10 mouse cellular contexts compared by ENCODE assay signal in the genomic region with DNA sequence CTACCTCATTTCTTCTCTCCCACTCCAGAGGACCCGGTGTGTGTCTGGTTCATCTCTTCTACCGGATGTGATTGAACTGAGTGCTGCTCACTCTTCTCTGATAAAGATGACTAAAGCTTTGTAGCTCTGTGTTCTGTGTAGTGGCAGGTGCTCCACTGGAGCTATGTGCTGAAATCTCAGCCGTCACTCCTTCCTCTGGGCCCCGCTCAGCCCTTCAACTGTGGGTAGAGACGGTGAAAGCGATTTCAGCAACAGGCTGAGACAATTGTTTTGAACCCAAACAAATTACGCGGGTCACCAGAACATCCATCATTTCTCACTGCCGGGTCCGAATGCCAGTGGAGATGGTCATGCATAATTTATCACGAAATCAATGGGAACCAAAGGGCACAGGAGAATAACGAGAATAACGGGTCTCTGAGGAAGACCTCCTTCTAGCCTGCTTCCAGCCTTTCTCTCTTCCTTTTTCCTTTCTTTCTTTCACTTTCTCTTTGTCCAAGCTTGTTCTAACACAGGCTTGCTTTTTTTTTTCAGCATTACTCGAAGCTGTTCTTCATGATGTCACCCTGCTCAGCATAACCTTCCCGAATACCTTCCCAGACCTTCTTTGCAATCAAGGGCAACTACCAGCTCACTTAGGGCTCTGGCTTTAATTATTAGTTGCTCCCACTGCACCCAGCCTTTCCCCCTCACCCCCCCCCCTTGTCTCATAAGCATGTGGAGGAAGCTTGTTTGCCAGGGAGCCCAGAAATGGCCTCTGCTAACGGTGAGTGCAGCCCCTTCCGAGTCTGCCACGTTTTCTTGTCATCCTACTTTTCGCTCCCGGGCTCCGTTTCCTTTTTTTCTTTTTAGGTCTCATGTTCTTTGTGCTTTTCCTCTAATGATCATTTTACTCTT. TPM values are rescaled to one million over a fixed set of nuclear protein-coding genes. Genes with fewer than 3 reads are reported as not detected.
DNase-seq lines count a peak whose midpoint lies in the region; ATAC-seq lines count a peak whose summit lies in the region.
"Had no signal": no experiment of that assay in that cellular context is flagged by ENCODE, and none has a peak within 500 bp of the region (broad histone marks: within the 10 kb centered on the region; RNA-seq: fewer than 3 reads in every experiment).

No protein-coding gene starts in this region.

- H3K36me3 ChIP-seq in kidney, embryonic 15.5 days, result no peaks in the 10 kb centered on the region
- no peaks in the 10 kb centered on the region for H3K36me3 ChIP-seq in heart, embryonic 15.5 days
- H3K36me3 ChIP-seq: liver, embryonic 13.5 days had no signal

- H3K9ac ChIP-seq in kidney, embryonic 15.5 days, result no peak overlapping the region
- no peak overlapping the region for H3K9ac ChIP-seq in heart, embryonic 15.5 days
- H3K9ac ChIP-seq: liver, embryonic 13.5 days had no signal

- no peaks in the 10 kb centered on the region for H3K9me3 ChIP-seq in kidney, embryonic 15.5 days (replicated peaks)
- H3K9me3 ChIP-seq in heart, embryonic 15.5 days (replicated peaks), result no peaks in the 10 kb centered on the region
- H3K9me3 ChIP-seq: liver, embryonic 13.5 days had no signal

- no peak for DNase-seq in kidney, adult 11 months
- peak; percentile 22 for DNase-seq in naive thymus-derived CD4-positive, alpha-beta T cell, adult 2 months (ENCODE audit: low read depth)
- DNase-seq in gastrocnemius, postnatal 36 days, result no peak
- DNase-seq in left cerebral cortex, postnatal 25 days (ENCODE audit: low spot score in 2 of 2), result no peak
- DNase-seq: liver, embryonic 13.5 days; right cerebral cortex, postnatal 25 days had no signal

- no peak for ATAC-seq in kidney, embryonic 15.5 days (replicated peaks; ENCODE audit: low FRiP score)
- ATAC-seq in heart, embryonic 15.5 days (replicated peaks; ENCODE audit: insufficient number of reproducible peaks, insufficient read depth, low FRiP score, low read depth), result no peak; the same call in 1 of the 2 replicates
- no peak for ATAC-seq in erythroblast, adult 5-6 weeks (replicated peaks; ENCODE audit: low FRiP score, poor library complexity, severe bottlenecking)

- 54% methylated on average over 21 of the region's 21 CpGs for WGBS in kidney, embryonic 15.5 days
- WGBS in heart, embryonic 15.5 days, result 53% methylated on average over 21 of the region's 21 CpGs

- intact Hi-C loops in gastrocnemius, postnatal 36 days (cut with DNase I), result no loop called here
- intact Hi-C loops in left cerebral cortex, postnatal 25 days (cut with DNase I), result loop anchor here (10.0 kb wide), 1 partner anchor 506 kb away; no protein-coding TSS in a partner anchor

- peaks cover 34% of the 10 kb centered on the region for H3K4me1 ChIP-seq in kidney, embryonic 15.5 days
- H3K4me1 ChIP-seq in brown adipose tissue, adult 24 weeks (ENCODE audit: control insufficient read depth, insufficient read depth, insufficient read length, low read length), result no peaks in the 10 kb centered on the region
- peaks cover 40% of the 10 kb centered on the region for H3K4me1 ChIP-seq in heart, embryonic 15.5 days (replicated peaks)

- H3K4me2 ChIP-seq in kidney, embryonic 15.5 days, result peak overlapping the region; percentile 20; the same call in 1 of the 2 replicates
- H3K4me2 ChIP-seq in heart, embryonic 15.5 days, result peak overlapping the region; percentile 44
- H3K4me2 ChIP-seq: liver, embryonic 13.5 days had no signal

- H3K27ac ChIP-seq in kidney, embryonic 15.5 days, result no peak overlapping the region
- H3K27ac ChIP-seq in brown adipose tissue, adult 24 weeks (replicated peaks; ENCODE audit: low read depth, low read length), result no peak overlapping the region
- H3K27ac ChIP-seq in heart, embryonic 15.5 days, result peak overlapping the region; percentile 32
- H3K27ac ChIP-seq: liver, embryonic 13.5 days had no signal

- H3K4me3 ChIP-seq in kidney, embryonic 15.5 days (replicated peaks), result no peak overlapping the region
- H3K4me3 ChIP-seq in brown adipose tissue, adult 24 weeks (ENCODE audit: insufficient read depth, low read depth, low read length), result peak overlapping the region; percentile 41
- no peak overlapping the region for H3K4me3 ChIP-seq in heart, embryonic 15.5 days
- H3K4me3 ChIP-seq: liver, embryonic 13.5 days had no signal

- no peaks in the 10 kb centered on the region for H3K27me3 ChIP-seq in kidney, embryonic 15.5 days
- no peaks in the 10 kb centered on the region for H3K27me3 ChIP-seq in heart, embryonic 15.5 days

RNA-seq across cellular contexts. Expression of a gene that starts 27.1 kb away (rescaled TPM):
- 73.5 and 74.3 TPM in 2 replicates for polyA plus RNA-seq in kidney, embryonic 15.5 days (2015; fragmentation: Nextera tagmentation; extraction: Ambion mirVana)
- polyA plus RNA-seq in brown adipose tissue, adult 24 weeks (2012; ENCODE audit: insufficient read depth, insufficient read length, missing spikeins), result 67.7 and 68.3 TPM in 2 replicates
- polyA plus RNA-seq in heart, embryonic 15.5 days (2015; fragmentation: Nextera tagmentation; extraction: Ambion mirVana), result 55.6 and 58.4 TPM in 2 replicates
- 10 to 100 TPM; 47.6 to 54.0 TPM for total RNA-seq in gastrocnemius, postnatal 36 days (2021)
- total RNA-seq in erythroblast, adult 5-6 weeks (2015; ENCODE audit: low replicate concordance), result 5.6 and 11.0 TPM in 2 replicates
- total RNA-seq in erythroblast, adult 5-6 weeks (2017; ENCODE audit: low replicate concordance), result 4.0 and 11.7 TPM in 2 replicates
- total RNA-seq in left cerebral cortex, postnatal 25 days (2021), result 10 to 100 TPM; 88.3 to 91.6 TPM
